Mouse (Mus musculus) 3T3-L1 (cell line): ENCODE measurements around the gene Mpped2.

Experiments
- DNase-seq: peaks from one replicate; pipeline ENCODE4 v3.0.0-alpha.2; 2015; ENCODE audit warnings: low read depth, low spot score

The Mpped2 gene

GRCm38 (mm10) chr2:106798824-106799223, 105.8 kb downstream of the Mpped2 start:
- DNase-seq = no peak

- DNase-seq = no peak
Measured at GRCm38 (mm10) chr2:106815898-106816297, 122.8 kb downstream of the Mpped2 start.

- no peak for DNase-seq
Measured at GRCm38 (mm10) chr2:106821292-106821691, 128.2 kb downstream of the Mpped2 start.

- DNase-seq = no peak
Measured at GRCm38 (mm10) chr2:106821883-106822282, 128.8 kb downstream of the Mpped2 start.

DNA sequence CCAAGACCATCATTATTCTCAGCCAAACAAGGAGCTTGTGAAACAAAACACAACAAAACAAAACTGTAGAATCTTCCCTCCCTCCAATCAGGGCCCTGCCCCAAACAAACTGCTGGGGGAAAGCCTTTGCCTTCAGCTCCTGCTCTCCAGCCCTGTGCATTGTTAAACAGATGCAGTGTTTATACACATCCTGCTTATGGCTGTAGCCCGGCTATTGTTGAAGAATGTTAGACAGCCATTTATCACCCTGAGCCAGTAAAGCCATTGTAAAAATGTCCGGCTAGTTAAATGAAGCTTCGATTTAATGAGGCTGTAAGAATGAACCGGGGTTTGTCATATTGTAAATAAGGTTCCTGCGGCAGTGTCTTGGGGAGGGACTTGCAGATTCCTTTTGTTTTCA, 129.5 kb downstream of the Mpped2 start:
- no peak for DNase-seq

GRCm38 (mm10) chr2:106825461-106825860, 132.4 kb downstream of the Mpped2 start:
- DNase-seq = no peak

- no peak for DNase-seq
Measured at GRCm38 (mm10) chr2:106826023-106826422, 133.0 kb downstream of the Mpped2 start.

- DNase-seq = no peak
Measured at GRCm38 (mm10) chr2:106826806-106827205, 133.7 kb downstream of the Mpped2 start.

- DNase-seq = no peak
Measured at GRCm38 (mm10) chr2:106828573-106829310, 135.7 kb downstream of the Mpped2 start.

DNA sequence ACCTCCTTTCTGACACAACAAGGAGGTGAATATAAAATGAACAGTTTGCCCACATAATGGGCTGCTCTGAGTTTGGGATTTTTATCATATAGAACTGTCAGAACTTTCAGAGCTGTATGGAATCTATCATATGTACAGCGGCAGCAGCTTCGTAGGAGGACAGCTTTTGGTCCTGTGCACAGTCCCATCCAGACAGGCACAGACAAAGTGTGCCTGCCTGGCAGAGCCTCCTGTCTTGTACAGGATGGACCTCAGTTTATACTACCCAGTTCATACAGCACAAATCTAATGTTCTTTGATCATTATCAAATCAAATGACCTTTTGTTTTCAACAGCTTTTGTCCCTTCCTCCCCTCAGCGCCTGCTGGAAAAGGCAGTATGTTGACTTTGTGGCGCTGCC, 136.4 kb downstream of the Mpped2 start:
- DNase-seq = no peak

- DNase-seq = no peak
Measured at GRCm38 (mm10) chr2:106832577-106832976, 139.5 kb downstream of the Mpped2 start.

DNA sequence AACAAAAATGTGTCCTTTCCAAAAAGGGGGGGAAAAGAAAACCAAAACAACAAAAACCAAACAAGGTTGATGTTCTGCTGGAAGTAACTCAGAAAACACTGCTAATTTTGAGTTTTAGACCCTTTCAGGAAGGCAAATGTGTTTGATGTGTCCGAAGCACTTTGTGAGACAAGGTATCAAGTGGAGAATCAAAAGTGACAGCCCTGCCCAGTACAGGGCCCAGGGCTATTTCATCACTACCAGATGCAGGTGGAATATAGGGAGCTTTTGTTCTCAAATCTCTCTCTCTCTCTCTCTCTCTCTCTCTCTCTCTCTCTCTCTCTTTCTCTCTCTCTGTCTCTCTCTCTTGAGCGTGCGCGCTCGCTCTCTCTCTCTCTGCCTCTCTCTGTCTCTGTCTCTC, 140.1 kb downstream of the Mpped2 start:
- DNase-seq = no peak

- no peak for DNase-seq
Measured at GRCm38 (mm10) chr2:106835321-106835720, 142.3 kb downstream of the Mpped2 start.

- DNase-seq = no peak
Measured at GRCm38 (mm10) chr2:106837241-106837640, 144.2 kb downstream of the Mpped2 start.

- DNase-seq = no peak
Measured at GRCm38 (mm10) chr2:106844147-106844546, 151.1 kb downstream of the Mpped2 start.

GRCm38 (mm10) chr2:106844766-106845678, 152.0 kb downstream of the Mpped2 start:
- no peak for DNase-seq

GRCm38 (mm10) chr2:106846511-106846910, 153.4 kb downstream of the Mpped2 start:
- DNase-seq = no peak

- DNase-seq = no peak
Measured at GRCm38 (mm10) chr2:106849389-106849788, 156.3 kb downstream of the Mpped2 start.

DNA sequence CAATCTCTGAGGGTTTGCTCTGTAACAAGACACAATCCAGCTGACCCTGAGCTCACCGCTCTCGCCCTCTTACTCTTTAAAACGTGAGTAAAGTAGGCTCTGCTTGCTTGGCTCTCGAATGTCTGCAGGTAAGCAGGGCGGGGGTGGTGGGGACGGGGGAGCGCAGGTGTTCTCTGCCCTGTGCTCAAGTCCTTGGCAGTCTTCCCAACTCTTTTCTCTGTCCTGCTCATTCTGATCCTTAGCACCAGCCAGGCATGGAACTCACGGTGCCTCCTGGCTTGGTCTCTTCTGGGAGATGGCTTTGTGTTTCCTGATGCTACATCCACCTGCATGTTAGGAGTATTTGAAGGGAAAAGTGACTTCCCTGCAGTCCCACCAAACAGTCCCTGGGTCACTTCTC, 158.4 kb downstream of the Mpped2 start:
- no peak for DNase-seq

DNA sequence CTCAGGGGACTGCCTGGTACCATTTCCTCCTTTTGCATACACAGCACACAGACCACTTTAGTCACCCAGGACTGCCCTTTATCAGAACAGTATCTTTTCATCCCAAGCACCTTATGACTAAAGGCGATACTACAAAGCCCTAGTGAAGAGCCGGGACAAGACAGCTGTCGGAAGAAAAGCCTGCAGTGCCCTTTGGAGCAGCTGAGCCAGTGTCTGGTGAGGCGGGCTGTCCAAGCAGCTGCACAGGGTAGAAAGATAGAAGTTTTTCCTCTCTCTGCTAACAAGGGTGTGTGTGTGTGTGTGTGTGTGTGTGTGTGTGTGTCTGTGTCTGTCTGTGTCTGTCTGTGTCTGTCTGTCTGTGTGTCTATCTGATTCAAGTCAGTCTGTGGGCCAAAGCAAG, 161.1 kb downstream of the Mpped2 start:
- DNase-seq = no peak

- no peak for DNase-seq
Measured at GRCm38 (mm10) chr2:106854758-106855157, 161.7 kb downstream of the Mpped2 start.

GRCm38 (mm10) chr2:106855184-106855583, 162.1 kb downstream of the Mpped2 start:
- DNase-seq = no peak
